Mouse (Mus musculus) MEL (cell line): Measurements from ENCODE around the gene Shisa6.

Experiments
- KAT2A ChIP-seq: conservative IDR thresholded peaks from 2 replicates; pipeline ENCODE4 v1.6.1; 2012; ENCODE audit warnings: low read depth, low read length, improper control_type of control experiment, inconsistent platforms
- POLR2A ChIP-seq, 2 experiments: IDR thresholded peaks; 2 replicates each; pipeline ENCODE4 v1.6.1; 2011 to 2012; ENCODE audit warnings: low read length in 2 of 2, mild to moderate bottlenecking in 2 of 2, control low read depth in 1 of 2, improper control_type of control experiment in 1 of 2, low read depth in 1 of 2, moderate library complexity in 1 of 2; ENCODE audit not compliant: control insufficient read depth in 1 of 2, insufficient read depth in 1 of 2, poor library complexity in 1 of 2
- SIN3A ChIP-seq: IDR thresholded peaks from 2 replicates; pipeline ENCODE4 v1.6.1; 2012; ENCODE audit warnings: low read length, improper control_type of control experiment, inconsistent platforms
- SMC3 ChIP-seq: IDR thresholded peaks from 2 replicates; pipeline ENCODE4 v1.6.1; 2011; ENCODE audit warnings: low read depth, low read length, improper control_type of control experiment
- ZMIZ1 ChIP-seq: IDR thresholded peaks from 2 replicates; pipeline ENCODE4 v1.6.1; 2012; ENCODE audit warnings: low read depth, mild to moderate bottlenecking, inconsistent platforms, low read length, improper control_type of control experiment, moderate library complexity

DNA sequence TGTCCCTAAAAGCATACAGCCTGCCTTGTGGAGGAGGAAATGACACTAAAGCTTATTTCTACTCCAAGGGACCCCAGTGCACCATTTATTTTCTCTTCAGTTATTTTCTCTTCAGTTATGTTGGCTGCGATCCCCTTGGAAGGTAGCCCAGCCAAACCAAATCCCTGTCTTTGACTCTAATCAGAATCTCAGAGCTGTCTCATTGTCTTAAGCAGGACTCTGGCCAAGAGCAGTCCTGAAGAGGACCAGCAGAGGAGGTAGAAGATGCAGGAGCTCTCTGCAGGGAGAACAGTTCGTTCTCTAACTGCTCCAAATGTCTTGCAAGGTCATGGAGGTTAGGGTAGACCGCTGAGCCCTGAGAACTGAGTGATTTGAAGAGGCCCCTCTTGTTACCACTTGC lies 138.2 kb downstream of the Shisa6 start:
- TF ChIP-seq KAT2A: no peak
- no peak for TF ChIP-seq ZMIZ1
- TF ChIP-seq SMC3: no peak
- no peak for TF ChIP-seq POLR2A (IDR thresholded peaks at IDR 0.05; ENCODE audit: control insufficient read depth in 1 of 2, insufficient read depth in 1 of 2, low read depth in 1 of 2, low read length in 2 of 2, poor library complexity in 1 of 2)
- no peak for TF ChIP-seq SIN3A
